Mouse (Mus musculus) testis, postnatal 10 days (tissue): ENCODE measurements around the gene Cyba.

Experiments
- DNase-seq: peaks from one replicate; pipeline ENCODE4 v3.0.0; 2021; ENCODE audit warnings: low spot score

Cyba gene

DNA sequence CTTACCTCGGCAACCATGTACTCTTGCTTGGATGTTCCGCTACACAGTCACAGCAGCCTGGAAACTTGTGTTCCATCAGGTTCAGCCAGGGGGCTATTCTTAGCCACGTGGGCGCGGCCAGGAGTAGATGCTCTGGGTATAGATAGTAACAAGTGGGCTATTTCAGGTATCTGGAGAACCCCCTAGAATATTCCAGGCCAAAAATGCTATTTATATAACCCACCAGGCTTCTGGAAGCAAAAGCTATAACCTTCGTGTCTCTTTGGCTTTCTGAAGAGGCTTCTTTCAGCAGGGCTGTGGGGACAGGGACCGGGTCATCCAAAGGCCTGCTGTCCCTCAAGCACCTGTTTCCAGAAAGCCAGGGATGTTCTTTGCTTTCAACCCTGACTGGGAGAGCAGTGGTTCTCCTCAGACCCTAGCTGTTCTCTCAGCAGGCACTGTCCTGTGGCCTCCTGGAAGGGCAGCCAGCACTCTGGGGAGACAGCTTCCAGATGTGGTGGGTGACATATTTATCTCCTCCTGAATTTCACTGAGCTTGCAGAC lies 18.5 kb upstream of the Cyba start:
- no peak for DNase-seq

DNA sequence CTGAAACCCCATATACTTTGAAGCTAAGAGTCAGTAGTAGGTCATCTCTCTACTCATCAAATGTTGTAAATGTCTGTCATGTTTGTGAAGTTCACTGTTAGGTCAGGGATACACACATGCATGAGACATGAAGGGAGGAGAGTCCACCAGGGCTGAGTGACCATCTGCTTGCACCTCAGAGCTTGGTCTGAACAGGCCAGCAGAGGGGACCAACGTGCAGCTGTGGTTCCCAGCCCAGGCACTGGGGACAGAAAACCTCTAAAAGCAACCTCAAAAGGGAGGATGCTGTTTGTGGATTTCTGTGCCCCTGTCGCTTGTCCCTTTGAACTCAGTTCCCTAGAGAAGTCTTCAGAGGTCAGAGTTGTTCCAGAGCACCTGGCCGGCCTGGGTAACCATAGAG lies 12.5 kb upstream of the Cyba start:
- DNase-seq, result no peak

DNA sequence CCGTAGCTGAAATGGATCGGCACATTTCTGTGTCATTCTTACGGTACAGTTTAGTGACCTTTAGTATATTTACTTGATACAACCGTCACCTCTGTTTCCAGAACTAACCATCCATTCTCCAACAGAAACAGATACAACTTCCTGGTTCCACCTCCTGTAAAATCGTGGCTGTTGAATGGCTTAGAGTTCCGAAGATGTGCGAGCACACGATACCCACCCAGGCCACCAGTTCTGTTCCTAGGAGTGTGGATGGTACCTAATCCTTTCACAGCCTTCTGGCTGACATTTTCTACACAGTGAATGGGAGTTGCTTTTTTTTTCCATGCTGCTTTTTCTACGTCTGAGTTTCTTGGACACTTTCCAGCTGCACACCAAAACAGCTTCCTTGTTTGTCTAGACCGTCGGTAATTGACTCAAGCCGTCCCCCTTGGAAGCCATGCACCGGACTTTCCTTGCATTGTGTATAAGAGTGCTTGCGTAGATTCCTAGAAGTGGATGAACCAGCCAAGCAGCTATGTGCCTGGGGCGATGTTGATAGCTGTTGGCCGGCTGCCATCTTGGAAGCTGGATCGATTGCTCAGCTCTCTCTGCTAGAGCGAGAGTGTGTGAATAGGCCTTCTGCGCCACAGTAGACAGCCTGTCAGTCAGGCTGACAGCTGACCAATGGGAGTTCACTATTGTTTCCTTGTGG lies 11.5 kb upstream of the Cyba start:
- peak; percentile 83 for DNase-seq

DNA sequence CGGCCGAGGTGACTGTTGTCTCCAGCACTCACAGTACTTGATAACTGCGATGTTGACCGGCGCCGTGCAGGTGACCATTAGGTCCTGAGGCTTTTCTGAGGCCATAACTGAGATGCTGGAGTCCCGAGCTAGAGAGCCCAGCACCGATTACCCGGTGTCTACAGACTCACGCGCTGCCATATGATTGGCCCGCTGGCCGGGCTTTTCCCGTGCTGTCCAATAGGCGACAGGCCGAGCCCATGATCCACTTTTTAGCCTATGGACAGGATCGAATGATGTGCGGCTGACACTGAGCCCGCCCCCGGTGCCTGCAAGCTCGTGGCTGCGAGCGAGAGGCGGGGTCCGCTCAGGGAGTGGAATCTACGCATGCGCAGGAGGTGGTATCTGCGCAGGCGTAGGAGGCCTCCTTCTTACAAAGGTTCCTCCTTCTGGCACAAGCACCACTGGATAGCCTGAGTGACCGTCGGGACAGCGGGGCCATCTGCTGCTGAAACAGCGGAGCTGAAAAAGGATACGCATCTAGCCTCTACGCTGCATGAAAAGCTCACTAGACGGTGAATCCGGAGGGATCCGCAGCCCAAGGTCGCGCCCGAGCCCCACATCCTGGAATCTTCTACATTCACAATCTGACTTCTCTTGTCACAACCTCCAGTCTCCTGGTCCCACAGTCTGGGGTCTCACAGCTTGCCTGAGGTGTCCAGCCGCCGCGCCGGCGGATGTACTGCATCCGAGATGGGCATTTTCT lies 10.7 kb upstream of the Cyba start, which contains the start of gene Mvd:
Mvd (minus strand) TSS at position 161 of the 745 bp plus-strand sequence.
- DNase-seq, result peak; percentile 97

DNA sequence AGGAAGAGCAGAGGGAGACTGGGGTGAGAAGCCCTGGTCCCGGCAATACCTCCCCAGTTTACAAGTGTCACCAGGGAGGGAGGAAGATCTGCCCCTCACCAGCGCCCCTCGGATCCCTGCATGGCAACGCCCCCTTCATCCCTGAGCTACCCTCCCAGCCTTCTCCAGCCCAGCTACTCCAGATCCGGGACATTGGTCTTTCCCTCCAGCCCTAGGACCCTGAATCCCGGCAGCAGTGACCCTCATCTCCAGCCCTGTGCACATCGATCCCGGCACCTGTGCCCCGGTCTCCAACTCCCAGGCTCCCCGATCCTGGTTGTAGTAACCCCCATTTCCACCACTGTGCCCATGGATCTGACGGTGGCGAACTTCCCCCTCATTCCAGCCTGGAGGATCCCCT lies 10.1 kb upstream of the Cyba start:
- no peak for DNase-seq

DNA sequence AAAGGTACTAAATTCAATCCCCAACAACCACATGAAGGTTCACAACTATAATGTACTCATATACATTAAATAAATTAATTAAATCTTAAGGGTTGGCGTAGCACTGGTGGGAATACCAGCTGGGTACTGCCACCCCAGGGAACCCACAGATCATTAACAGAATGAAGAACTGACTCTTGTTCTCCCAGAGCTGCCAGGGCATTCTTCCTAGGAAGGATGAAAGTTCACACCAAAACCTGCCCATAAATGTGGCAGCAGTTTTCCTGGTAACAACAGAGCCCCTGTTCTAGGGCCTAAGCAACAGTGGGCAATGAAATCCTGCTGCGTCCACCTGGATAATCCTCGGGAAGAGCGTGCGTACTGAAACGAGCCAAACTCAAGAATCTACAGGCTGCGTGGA lies 9.6 kb upstream of the Cyba start:
- DNase-seq, result no peak

DNA sequence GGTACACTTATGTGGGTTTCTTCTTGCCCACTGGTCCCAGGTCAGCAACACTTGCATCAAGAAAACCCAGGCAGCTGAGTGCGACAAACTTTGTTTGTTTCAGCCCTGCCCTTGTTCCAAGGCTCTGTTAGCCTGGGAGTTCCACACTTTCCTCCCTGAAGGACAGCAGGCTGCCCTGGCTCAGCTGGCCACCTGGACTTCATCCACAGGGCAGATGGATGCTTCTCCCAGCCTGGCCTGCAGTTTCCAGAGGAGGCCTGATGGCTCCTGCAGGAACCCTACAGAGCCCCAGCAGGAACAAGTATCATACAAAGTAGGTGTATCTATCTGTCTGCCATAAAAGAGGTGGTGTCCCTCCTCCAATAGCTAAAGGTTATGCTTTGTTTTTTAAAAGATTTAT lies 8.6 kb upstream of the Cyba start:
- no peak for DNase-seq

DNA sequence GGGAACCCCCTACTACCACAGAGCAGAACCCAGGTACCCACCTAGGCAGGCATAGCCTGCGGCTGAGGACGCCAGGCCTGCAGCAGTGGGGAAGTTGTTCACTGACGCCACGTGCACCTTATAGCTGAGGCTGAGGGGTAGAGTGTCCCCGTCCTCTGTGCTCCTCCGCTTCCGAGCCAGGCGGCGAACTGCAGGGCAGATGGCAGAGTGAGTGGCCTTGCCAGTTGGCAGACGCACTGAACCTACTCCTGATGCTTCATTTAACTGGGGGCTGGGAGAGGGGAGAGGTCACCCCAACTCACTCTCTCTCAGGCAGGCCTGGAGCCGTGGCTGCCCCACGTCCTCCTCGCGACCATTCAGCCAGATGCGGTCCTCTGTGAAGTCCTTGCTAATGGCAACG lies 6.6 kb upstream of the Cyba start:
- no peak for DNase-seq

DNA sequence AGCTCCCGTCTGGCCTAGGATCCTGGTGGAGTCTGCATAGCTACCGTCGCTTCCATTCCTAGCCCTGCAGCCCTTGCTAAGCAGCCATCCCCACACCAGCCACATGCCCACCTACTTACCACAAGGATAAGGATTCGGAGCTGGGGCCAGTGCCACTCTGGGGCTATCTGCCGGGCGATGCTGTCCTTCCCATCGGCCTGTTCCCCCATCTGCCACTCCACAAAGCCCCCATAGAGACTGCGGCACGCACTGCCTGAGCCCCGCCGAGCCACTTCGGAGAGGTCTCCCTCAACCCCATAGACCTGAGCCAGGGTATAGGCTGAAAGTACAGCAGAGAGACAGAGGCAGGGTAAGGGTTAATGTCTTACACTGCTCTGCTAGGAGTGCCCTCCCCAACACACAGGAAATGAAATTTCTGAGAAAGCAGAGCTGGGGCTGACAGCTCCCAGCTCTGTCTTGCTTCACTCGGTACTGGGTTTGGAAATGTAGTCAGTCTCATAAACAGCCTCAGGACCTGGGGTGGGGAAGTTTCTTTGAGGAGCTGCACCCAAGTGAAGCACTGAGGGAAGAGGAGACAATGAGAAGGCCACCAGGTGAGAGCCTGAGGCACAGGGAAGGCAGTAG lies 5.1 kb upstream of the Cyba start:
- no peak for DNase-seq

DNA sequence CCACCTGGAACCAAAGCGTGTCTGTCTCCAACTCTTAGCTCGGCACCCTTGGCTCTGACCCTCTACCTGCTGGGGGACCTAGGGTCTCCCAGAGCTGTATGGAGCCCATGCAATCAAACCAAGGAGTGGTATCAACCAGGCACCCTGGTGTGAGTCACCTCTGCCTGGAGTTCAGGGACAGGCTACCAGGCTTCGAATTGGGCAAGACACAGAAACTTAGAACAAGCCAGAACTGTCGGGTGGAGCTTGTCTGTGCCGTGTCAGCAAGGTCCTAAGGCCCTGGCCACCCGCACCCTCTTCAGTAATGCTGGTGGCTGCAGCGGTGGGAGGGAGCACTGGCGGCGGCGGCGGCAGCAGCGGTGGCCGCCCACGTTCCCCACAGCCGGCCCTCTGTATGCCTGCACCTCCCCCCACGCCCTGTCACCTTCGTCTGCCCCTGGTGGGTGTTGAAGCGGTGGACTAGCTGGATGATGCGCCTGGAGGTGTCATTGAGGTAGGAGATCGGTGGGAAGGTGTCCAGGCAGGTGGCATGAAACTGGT lies 3.9 kb upstream of the Cyba start:
- no peak for DNase-seq

DNA sequence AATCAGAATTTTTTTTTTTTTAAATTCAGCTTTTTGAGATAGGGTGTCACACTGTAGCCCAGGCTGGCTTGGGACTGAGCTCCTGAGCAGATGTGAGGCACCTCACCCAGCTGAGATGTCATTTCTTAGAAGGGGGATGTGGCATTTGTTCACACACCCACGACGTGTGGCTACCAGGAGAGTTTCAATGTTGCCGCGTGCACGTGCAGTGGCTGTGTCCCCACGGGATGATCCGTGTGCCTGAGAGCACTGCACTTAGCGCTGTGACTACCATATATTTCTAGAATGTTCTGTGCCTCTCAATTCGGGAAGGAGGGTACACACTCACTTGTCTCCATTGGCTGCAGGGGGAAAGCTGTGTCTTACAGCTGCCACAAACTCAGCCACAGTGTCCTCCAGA lies 3.4 kb upstream of the Cyba start:
- no peak for DNase-seq

DNA sequence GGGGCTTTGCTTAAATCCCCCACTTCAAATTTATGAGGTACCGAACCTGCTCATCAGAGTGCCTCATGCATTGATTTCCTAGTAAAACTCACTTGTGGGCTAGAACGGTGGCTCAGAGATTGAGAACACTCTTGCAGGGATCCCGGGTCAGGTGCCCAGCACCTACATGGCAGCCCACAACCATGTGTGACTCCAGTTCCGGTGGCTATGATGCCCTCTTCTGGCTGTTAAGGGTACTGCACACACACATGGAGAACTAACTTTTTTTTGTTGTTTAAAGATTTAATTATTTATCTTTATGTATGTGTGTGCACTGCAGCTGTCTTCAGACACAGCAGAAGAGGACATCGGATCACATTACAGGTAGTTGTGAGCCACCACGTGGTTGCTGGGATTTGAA lies 2.6 kb upstream of the Cyba start:
- no peak for DNase-seq

DNA sequence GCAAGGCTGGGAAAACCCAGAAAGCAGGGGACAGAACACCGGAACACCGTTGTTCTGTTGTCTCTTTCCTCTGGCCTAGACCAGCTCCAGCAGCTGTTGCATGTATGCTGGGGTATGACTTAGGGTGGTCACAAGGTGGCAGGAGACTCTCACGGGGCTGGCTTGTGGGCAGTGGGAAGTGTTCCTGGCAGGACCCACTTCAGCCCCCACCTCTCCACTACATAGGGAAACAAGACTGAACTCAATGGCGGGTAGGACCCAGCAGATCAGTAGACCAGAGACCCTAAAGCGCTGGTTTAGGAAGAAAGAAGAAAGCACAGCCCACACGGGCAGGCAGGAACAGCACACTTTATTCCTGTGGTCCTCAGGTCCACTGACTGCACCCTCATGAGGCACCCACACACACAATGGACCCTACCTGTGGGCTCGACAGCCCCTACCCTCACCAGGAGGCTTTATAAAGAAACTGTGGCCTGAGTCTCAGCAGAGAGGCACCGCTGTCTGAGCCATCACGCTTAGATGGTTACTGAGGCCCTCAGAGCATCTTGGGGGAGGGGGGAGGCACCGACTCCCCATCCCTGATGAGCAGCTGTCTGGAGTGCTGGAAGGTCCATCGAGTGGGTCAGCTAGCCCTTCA lies 657 bp upstream of the Cyba start:
- DNase-seq, result no peak

DNA sequence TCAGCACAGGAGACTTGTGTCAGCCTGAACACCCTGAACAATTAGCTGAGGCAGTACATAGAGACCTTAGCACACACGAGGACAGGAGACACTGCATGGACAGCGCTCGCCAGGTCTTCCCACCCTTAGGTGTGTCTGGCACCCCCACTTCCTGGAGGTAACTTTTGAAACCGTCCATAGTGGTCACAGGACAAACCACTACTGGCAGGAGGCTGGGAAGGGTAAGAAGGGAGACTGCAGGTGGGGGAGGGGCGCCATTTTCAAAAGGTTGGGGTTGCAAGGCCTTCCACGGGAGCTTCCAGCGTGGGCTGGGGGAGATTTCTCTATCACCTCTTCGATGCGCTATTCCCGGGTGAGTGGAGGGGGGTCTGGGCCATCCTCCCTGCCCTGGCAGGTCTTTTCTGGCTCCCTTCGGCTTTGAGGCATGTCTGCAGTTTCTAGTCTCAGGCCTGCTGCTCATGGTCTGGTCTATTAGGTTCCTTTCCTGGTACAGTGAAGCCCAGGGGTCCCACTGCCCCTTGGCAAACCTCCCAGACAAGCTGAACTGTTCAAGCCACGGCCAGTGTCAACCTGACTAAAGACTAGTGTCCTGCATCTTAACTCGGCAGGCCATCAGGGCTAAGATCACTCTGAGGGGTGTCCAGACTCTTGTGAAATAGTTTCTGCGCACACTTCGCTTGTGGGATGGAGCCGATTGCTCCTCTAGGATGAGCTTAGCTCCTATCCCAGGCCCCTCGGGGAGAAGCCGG lies 862 bp downstream of the Cyba start:
- DNase-seq, result peak; percentile 71

DNA sequence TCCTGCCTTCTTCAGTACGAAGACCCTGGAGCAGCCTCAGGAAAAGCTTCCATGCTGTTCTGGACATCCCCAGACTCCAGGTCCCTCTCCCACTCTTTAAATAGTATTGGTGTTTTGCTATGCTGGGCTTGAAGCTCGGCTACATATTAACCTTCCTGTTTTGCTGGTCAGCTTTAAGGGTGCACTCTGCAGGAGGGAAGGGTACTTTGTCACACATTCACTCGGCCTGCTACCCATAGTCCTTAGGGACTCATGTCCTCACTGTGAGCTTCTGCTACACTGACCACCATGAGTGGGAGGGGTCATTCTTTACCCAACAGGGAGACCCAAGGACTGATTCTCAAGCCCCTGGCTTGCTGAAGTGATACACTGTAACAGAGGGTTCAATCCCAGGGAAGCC lies 2.1 kb downstream of the Cyba start:
- DNase-seq, result no peak

DNA sequence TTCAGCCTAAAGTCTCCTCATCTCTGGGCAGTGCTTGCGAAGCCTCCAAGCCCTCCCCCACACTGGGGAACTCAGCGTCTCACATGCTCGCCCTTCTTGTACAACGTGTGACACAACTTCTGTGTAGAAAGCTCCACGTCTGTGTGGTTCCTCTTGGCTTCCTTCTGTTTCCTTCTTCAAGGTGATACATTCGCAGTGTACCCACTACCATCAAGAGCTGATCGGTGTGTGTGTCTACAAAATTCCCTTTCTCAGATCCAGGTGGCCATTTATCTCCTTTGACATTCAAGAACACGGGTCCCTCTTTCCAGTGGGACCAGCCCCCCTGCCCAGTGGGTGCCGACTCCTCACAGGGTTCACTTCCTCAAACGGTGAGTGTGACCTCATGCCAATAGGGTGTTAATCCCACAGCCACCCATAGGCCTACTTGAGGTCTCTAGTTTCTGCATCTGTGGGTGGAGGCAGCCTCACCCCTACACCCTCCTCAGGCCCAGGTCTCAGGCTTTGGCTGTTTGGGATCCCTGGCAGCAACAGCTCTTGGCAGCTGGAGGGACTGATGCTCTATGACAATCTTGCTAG lies 2.6 kb downstream of the Cyba start:
- DNase-seq, result no peak

DNA sequence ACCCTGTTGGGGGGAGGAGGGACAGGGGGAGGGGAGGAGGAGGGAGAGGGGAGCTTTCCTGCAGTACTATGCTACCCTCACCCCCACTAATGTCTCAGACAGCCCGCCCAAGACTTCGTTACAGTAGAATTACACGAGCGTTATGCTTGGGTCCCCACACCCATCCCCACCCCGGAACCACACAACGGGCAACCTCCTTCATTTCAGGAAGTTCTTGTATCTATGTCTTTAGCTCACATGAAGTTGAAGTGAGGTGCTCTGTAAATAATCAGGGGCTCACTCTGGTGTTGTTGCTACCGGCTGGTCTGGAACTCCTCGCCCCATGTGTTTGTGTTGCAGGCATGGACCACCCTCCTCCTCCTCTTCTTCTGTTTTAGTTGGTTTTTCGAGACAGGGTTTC lies 4.6 kb downstream of the Cyba start:
- no peak for DNase-seq

DNA sequence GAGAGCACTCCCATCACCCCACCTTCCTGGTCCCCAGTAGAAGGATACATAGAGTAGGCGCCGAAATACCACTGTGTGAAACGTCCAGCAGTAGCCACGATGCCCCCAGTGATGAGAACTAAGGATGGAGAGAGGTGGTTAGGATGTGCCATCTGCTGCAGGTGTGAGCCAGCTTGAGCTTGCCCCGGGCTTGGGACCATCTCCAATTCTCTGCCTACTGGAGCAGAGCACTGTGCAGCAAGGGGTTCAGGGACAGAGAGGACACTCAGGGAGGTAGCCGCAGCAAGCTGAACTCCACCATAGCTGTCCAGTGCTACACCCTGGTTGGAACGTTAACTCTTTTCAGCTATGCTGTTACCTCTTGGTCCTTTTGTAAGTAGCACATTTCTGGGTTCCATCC lies 5.1 kb downstream of the Cyba start:
- DNase-seq, result no peak

DNA sequence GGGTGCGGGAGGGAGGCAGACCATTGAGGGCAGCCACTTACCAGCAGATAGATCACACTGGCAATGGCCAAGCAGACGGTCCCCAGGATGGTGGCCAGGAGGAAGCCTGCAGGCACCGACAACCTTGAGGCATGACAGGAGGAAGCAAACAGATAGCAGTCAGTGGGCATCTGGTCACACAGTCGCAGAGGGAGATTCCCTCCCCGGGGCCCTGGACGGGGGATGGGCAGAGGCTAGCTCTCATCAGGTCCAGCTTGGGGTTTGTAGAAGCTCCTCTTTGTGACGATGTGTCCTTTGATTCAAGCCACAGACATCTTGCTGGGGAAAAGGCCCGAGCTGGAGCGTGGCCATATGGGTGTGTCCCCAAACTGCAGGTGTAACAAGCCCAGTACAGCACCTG lies 6.6 kb downstream of the Cyba start:
- DNase-seq, result no peak

DNA sequence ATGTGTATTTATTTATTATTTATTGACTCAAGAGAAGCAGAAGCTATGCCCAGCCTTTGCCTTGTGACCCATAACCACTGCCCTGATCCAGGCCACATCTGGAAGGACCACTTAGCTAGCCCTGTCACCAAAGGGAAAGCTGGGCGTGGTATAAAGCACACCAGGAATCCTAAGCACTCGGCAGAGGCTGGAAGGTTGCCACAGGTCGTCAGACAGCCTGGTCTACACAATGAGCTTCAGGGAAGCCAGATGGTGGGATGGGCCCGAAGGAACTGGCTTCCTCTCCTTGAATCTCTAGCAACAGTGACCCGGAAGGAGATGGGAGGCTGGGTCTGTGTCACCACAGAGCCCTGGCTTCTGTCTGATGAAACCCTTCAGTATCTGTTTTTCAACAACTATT lies 9.1 kb downstream of the Cyba start:
- peak; percentile 60 for DNase-seq

DNA sequence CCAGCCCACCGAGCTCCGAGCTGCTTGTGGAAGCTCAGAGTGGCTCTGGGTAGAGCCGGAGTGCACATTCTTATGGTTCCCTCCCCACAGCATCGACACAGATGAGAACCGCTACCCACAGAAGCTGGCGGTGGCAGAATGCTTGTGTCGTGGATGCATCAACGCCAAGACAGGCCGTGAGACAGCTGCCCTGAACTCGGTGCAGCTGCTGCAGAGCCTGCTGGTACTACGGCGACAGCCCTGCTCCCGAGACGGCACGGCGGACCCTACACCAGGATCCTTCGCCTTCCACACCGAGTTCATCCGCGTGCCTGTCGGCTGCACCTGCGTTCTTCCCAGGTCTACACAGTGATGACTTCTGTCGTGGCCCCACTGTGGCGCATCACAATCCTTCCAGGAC lies 9.5 kb downstream of the Cyba start:
- DNase-seq, result no peak
